Mouse (Mus musculus): ENCODE measurements around the gene Qsox2. TPM values are rescaled to one million over a fixed set of nuclear protein-coding genes. Genes with fewer than 3 reads are reported as not detected.
A peak's percentile ranks its signal among the peaks of the same experiment; 100 is the strongest.

Qsox2 gene
- 10 to 100 TPM; 22.9 to 26.5 (median 24.9) TPM for total RNA-seq (2022)

DNA sequence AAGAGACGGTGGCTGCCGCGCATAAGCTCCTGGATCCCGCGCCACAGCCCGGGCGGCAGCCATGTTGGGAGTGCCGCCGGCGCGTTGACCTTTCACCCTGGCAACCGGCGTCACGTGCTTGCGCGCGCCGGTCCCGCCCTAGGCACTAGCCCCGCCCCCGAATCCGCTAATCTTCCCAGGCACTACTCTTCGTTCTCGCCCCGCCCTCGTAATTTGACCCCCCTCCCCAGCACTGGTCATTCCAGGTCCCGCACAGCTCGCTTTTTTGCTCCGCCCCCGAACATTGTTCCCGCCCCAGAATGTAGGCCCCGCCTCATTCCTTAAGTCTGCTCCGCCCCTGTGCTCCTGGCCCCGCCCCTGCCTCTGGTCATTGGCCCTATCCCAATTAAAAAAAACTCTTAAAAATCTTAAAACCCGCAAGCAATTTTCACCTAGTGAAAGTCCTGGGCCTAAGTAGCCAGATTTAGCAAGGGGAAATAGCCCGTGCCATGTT, at the start of gene Qsox2:
Gene Qsox2 (minus strand): TSS at position 236 of the 493 bp plus-strand sequence.
- DNase-seq (ENCODE audit: low spot score in 2 of 2), result peak; percentile 76 to 84

DNA sequence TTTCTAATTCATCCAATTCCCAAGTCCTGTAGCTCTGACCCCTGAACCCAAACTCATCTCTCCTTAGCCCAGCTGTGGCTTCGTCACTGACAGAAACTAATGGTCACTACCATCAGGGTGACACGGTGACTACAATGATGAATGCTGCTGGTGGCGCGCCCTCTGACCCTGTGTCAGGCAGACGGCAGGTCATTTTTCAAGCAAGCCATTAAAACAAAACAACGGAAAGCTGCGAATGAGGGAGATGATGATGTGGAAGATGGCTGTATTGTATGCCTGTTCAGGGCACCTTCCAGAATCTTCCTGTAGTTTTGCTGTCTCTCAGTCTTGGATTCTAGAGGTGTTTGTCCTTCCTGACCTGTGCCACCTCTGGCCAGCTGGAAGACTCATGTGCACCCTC, 49.1 kb upstream of the Qsox2 start:
- DNase-seq (ENCODE audit: low spot score in 2 of 2), result no peak

DNA sequence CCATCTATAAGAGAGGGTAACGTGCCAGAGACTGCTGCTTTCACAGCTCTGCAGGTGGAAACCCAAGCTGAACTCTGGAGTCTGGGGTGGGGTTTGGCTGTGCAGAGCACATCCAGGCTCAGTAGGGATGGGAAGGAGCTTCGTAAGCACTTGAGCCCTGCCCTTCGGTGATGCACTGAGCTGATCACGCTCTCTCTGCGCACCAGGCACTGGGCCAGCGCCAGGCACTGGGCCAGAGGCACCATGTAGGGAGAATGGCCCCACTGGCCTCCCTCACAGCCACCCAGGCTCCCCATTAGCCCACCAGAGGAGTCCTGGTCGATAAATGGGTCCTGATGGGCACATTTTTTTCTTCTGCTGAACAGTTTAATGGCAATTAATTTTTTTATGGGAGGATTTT, 48.5 kb upstream of the Qsox2 start:
- peak in 1 of 2 experiments; percentile 27 for DNase-seq (ENCODE audit: low spot score in 2 of 2)

DNA sequence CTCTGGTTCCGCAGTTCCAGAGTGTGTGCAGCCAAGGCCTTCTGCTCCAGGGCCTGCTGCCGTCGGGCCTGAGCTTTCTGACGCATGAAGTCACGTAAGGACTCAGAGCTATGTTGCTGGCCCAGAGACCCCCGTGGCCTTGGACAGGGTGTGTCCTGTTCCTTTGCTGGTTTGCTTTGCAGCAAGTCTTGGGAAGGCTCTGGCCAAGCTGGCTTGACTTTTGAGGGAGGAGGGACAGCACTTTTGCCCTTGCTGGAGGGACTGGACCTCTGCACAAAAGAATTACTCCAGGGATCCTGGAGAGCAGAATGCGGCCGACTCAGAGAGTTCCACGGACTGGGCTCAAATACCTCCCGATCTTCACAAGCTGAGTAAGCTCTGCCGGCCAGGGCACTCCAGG, 43.3 kb upstream of the Qsox2 start:
- no peak for DNase-seq (ENCODE audit: low spot score in 2 of 2)

DNA sequence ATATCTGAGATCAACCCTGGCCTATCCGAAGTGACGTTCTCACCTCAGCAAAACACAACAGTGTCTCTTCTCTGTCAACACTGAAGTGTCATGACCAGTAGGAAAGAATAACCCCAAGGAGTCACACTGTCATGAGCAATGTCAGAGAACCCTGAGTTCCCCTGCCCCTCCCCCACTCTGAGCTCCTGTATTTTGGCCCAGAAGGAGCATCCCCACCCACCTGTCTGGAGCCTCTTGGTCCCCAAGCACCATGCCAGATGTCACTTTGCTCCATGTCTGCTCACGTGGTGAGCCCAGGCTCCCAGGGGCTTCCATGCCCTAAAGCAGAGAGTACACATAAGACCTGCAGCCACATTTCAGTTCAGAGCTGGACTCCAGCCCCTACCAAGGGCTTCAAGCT, 42.4 kb upstream of the Qsox2 start:
- DNase-seq (ENCODE audit: low spot score in 2 of 2), result no peak

DNA sequence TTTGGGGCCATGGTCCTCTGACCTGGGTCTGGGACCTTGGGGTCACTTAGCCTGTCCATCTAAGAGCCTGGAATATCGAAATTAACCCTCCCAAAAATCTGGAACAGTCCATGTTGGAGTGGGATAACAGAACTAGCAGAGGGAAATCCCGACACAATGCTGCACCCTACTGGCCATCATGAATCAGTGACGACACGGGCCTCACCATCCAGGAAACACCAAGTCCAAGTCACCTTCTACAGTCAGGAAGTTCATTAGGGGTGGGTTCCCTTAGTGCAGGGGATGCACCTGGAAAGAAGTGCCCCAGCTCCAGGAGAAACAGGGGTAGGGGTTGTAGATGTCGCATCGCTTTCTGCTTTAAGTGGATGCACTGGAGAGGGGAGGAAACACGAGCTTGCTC, 36.3 kb upstream of the Qsox2 start:
- peak; percentile 31 to 58 for DNase-seq (ENCODE audit: low spot score in 2 of 2)

DNA sequence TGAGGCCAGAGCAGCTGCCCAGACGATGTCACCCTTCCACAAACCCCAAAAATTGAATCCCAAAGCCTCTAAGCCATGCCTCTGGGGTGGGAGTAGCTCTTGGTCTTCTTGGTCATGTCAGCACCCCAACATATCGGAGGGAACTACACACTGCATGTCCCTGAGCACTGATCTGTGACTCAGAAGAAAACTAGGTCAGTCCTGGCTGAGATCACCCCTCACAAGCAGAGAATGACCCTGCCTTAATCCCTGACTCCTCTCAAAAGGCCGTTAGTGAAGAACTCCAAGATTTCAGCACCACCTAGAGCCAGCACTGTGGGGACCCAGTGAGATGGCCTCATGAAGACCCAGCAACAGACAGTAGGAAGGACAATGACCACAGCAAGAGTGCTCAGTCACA, 30.9 kb upstream of the Qsox2 start:
- DNase-seq (ENCODE audit: low spot score in 2 of 2), result no peak

DNA sequence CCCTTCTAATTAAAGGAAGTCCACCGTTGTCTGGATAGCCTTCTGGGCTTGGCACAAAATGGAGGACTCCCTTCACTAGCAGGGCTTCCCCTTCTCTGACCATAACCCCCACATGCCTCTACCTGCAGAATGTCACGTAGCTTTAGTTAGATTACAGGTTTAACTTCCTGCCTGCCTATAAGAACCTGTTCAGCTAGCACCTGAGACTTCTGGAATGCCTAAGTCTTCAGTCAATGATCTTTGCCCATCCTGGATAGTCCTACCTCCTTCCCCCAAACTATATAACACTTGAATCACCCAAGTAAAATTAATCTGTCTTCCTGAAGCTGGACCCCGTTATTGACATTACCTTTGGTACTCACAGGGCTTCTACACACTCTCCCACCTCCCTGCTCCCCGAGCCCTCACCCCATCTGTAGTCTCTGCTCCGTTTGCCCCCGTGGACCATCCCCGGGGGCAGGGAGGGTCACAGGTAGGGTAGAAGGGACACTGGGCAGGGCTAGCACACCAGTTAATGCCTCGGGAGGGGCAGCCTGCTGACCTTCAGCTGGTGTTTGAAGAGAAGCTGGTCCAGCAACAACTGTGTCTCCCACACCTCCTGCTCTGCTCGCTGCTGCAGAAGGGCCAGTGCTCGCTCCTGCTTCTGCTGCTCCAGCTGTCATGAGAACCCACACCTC, 28.9 kb upstream of the Qsox2 start:
- DNase-seq (ENCODE audit: low spot score in 2 of 2), result no peak

DNA sequence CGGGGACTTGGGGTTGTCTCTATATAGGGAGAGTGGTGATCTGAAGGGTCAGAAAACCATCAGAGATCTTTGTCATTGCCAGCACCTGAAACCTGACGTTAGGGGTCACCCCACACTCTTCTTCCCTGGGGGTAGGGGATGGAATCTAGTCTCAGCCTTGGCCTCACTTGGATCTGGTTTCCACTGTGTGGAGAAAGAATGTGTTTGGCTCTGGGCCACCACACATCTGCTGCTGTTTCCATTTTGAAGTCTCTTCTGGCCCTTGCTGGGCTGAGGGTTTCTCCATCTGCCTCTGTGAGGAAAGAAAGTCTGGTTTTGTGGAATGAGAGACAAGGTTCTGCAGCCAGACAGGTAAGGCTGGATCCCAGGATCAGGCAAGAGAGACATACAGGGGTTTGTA, 27.8 kb upstream of the Qsox2 start:
- DNase-seq (ENCODE audit: low spot score in 2 of 2), result no peak

DNA sequence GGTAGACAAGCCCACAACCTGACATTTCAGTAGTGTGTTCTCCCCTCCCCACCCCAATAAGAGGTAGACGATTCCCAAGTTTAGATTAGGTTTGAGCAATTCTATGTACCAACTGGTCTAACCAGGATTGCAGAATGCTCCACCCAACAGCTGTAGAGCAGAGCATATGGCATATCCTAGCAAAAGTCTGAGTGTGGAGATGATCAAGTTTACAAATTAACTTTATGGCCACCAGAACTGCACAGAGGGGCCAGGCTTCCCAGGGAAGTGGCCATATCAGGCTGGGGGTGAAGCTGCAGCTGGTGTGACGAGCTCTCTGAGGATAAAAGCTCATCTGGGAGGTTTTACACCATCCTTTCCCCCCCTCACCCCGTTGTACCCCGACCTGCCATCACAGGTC, 27.3 kb upstream of the Qsox2 start:
- DNase-seq (ENCODE audit: low spot score in 2 of 2), result no peak

DNA sequence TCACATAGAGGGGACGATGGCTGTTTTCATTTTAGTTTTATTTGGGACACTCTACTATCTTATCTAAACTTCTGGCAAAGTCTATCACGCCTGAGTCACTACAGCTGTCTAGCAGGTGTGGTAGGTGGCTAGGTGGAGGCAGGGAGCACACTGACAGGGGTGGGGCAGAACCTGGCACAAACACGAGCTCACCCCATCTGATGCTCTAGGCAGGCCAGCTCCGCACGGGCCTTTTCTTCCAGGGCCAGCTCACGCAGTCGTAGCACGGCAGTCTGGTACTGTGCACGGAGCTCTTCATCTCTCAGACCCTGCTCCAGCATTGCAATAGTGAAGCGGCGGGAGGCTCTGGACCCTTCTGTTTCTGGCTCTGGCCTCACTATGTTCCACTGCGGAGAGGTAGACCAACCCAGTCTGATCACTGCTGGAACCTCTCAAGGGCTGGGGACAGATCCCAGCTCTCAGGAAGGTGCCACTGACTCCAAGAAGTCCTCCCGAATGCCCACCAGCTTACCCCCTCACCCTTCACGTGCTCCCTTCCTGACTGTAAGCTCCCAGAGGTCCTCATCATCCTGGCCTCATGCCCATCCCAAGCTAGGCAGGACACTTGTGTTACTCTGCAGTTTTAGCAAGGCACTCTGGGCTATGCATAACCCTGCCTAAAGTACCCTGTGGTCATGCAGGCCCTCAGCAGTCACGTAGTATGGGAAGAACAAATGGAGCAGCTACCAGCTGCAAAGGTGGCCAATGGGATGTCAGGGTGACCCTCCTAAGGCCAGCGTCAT, 20.2 kb upstream of the Qsox2 start:
- no peak for DNase-seq (ENCODE audit: low spot score in 2 of 2)

DNA sequence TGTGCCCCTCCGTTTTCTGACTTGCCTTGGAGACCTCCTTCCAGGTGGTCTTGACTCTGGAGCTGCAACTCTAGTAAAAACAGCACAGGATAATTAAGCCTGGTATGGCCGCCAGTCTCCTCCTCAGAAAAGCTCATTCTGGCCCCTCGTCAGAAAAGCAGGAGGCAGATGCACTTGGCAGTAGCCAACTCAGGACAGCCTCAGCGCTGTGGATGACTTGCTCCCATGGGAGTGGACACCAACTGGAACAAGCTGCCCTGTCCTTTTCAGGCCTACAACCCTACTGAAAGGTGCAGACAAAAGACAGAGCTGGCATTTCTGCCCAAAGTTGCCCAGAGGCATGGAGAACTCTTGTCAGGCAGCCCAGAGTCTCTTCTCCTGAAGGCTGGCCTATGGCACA, 17.5 kb upstream of the Qsox2 start:
- no peak for DNase-seq (ENCODE audit: low spot score in 2 of 2)

DNA sequence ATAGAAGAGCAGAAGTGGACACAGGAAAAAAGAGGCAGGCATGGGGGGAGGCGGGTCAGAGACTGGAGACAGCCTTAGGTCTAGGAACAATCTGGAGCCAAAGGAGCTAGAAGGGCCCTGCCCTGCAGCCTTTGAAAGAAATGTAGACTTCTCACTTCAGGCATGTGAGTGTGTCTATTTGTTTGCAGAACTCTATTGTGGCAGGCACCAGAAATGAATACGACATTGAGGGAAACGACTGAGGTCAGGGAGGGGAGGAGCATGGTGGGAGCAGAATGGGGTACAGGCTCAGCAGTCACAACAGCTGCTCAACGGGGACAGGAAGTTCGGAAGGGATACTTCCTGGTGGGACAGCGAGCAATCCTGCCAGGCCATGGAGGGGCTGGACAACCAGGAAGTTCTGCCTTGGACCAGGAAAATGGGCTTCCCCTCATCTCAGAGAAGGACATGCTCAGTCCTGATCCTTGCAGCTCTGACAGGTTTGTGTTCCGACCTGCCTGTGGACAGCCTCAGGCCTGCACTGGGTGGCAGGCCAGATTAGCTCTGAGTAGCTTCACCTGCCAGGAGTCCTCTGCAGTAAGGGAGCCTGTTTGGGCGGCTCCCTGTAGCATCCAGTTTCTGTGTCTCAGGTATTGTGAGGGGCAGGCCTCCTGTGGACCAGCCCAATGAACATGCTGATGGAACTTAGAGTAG, 15.3 kb upstream of the Qsox2 start:
- no peak for DNase-seq (ENCODE audit: low spot score in 2 of 2)

DNA sequence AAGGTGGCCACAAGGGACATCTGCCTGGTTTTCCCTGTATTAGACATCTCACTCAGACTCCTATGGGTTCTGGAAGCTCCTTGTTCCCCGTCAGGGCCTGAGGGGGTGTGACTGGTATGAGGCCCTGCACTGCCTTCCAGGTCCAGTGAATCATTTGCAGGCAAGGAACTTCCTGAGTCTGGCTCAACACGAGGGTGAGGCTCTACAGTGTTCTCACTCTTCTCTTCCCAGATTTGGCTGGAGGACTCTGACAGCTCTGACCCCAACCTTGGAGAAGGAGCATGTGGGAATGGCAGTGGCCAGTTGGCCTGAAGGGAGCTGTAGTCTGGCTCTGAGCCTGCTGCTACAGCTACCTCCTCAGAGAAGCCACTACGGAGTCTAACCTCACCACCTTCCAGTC, 10.2 kb upstream of the Qsox2 start:
- DNase-seq (ENCODE audit: low spot score in 2 of 2), result no peak

DNA sequence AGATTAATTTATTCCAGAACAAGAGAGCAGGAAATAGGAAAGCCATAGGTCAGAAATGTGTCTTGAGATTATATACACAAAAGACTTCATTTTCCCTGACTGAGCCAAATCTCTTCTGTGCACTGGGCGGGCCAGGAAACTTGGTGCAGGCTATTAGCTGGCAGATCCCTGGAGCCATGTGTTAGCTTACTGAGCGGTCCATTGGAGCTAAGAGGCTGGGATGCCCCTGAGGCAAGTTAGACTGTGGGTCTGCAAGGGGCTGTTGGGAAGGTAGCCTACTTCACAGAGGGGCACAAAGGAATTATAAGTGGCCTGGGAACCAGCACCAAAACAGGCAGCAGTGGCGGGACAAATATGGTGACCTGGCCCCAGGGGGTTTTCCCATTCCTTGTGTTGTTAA, 3.5 kb upstream of the Qsox2 start:
- DNase-seq (ENCODE audit: low spot score in 2 of 2), result no peak

DNA sequence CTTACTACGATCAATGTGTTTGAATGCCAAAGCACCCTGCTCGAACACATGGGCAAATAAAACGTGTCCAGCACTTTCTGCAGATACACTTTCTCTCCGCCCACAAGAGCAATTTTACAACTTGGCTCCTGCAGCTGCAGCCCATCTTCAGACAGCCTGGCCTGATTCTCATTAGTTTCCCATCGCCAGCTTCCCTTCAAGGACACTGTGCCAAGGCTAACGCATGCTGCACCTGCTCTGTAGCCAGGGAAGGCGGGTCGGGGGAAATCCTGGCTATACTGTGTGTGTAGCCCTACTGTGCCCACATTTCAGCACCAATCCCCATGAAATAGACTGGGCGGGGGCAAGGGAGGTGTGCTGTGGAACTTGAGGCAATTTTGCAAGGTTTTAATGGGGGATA, 3.0 kb upstream of the Qsox2 start:
- DNase-seq (ENCODE audit: low spot score in 2 of 2), result no peak

DNA sequence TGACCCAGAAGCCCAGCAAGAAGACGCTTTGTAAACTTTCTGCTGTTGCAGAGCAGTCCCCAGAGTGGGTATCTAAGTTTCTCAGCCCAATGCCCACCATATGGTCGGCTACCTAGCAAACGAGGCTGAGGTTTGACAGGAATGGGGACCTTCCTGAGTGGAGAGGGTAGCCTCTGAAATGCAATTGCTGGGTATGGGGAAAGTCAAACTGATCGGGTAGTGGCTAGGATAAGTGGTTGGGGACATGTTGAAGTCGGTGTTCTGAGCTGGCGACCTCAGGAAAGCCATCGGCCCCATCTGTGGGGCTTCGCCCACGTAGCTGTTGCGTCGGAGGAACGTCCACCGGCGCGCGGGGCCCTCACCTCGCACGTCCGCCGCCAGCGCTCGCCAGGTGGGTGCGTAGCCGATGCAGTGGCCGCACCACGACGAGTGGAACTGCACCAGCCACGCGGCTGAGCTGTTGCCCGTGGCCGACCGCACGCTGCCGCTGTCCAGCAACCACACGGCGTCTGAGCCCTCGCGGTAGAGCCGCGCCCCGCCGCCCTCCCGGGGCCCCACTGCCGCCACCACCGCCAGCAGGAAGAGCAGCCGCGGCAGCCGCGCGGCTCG, 540 bp downstream of the Qsox2 start:
- DNase-seq (ENCODE audit: low spot score in 2 of 2), result peak in 1 of 2 experiments; percentile 19

DNA sequence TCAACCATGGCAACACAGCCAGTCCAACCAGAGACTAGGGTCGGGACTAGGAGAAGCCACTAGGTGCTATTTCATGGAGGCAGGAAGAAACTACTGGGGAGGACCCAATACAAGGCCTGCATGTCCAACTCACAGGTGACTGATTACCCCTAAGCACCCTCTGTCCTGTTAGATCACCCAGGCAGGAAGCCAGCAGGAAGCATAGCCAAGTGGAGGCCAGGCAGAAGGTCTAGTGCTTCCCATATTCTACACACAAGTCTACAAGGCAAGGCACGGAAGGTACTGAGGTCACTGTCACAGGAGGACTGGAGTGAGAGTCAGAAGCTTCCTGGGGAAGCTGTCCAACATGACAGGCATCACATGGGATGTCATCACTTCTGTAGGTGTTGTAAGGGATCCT, 2.6 kb downstream of the Qsox2 start:
- DNase-seq (ENCODE audit: low spot score in 2 of 2), result no peak

DNA sequence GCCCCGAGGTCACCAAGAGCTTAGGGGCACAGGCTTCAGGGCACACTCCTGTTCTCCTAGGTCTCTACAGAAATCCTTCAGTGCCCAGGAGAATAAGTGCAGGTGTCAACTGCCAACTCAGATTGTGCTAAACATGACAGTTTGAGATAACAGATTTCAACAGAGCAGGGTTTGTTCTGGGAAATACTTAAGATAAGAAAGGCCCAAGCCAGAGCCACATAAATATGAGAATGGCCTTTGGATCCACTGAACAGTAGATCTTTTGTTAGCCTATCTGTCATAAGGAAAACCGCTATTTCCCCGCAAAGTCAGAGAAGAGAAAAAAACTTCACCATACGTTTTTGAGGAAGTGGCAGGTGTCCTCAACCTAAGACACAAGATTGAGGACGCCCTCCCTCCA, 3.1 kb downstream of the Qsox2 start:
- DNase-seq (ENCODE audit: low spot score in 2 of 2), result no peak

DNA sequence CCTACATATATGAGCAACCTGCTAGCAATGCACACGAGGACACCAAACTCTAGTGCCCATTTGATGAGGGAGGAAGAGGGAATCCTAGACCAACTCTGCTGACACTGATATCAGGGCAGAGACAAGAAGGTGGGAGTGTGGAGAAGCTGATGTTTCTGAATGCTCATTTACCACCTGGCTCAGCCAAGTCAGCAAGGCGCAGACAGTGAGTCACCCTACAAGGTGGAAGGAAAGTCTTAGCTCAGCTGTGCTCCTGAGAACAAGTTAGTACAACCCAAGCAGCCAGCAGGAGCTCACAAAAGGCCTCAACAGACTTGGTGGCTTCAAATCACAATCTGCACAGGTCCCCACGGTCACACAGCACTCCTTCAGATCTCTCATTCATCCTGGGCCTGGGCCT, 6.0 kb downstream of the Qsox2 start:
- no peak for DNase-seq (ENCODE audit: low spot score in 2 of 2)

DNA sequence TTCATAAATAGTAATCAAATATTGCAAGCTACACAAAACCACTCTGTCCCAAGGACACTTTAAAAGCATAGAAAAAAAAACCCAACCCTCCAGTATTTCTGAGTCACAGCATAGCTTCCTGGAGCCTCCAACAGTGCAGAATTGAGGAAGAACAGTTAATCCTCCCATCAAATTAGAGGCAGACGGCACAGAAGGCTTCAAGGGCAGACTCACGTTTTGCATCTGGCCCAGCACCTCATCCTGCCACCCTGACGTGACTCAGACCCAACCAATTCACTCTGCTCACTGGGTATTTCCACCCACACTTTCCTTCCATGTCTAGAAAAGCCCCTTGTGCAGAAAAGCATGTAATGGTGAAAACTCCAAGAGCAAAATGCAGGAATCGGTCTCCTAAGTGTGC, 7.1 kb downstream of the Qsox2 start:
- no peak for DNase-seq (ENCODE audit: low spot score in 2 of 2)

DNA sequence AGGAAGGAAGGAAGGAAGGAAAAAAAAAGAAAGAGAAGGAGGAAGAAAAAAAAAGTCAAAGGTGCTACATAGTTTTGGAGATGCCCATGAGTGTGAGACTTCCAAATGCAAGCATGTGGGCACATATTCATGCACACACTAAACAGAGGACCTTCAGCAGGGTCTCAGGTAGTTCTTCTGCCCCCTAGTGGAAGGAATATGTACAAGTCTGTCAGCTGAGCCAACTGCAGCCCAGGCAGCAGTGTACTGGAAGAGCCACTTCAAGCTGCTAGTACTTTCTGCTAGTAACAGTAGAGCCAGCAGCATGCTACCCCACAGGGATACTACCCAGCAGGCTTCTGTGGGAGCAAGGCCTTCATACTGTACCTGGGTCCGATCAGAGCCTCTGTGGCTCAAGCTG, 9.5 kb downstream of the Qsox2 start:
- DNase-seq (ENCODE audit: low spot score in 2 of 2), result peak; percentile 33 to 52
